Mouse (Mus musculus) C2C12 (cell line): ENCODE data around the gene Ldb3. TPM values are rescaled to one million over a fixed set of nuclear protein-coding genes. Genes with fewer than 3 reads are reported as not detected.
A peak's percentile ranks its signal among the peaks of the same experiment; 100 is the strongest.

Experiments
- H3K27me3 ChIP-seq: one replicate; pipeline ENCODE4 v1.6.1; 2011; ENCODE audit not compliant: control insufficient read depth, insufficient read depth, insufficient read length
- H3K36me3 ChIP-seq: one replicate; pipeline ENCODE4 v1.6.1; 2011; ENCODE audit not compliant: control insufficient read depth, insufficient read depth
- H3K4me3 ChIP-seq: one replicate; pipeline ENCODE4 v1.5.1; 2011; ENCODE audit warnings: mild to moderate bottlenecking, control low read depth; ENCODE audit not compliant: poor library complexity, insufficient read depth, severe bottlenecking
- H3K79me2 ChIP-seq: one replicate; pipeline ENCODE4 v1.6.1; 2011; ENCODE audit not compliant: control insufficient read depth, insufficient read depth
- H3K79me3 ChIP-seq: one replicate; pipeline ENCODE4 v1.6.1; 2011; ENCODE audit warnings: low read depth, control low read depth
- H3ac ChIP-seq: one replicate; pipeline ENCODE3; 2011; ENCODE audit warnings: low read depth; ENCODE audit not compliant: control insufficient read depth, insufficient read length
- CEBPB ChIP-seq: IDR thresholded peaks from one replicate; pipeline ENCODE4 v1.6.1; 2011; ENCODE audit warnings: low read depth, mild to moderate bottlenecking, control low read depth, moderate library complexity
- CTCF ChIP-seq: IDR thresholded peaks from one replicate; pipeline ENCODE4 v1.5.1; 2011; ENCODE audit not compliant: control insufficient read depth, insufficient read depth, insufficient read length
- FOSL1 ChIP-seq: IDR thresholded peaks from one replicate; pipeline ENCODE4 v1.8.0; 2011; ENCODE audit warnings: mild to moderate bottlenecking, low read length; ENCODE audit not compliant: poor library complexity, insufficient read depth, severe bottlenecking
- MAX ChIP-seq: IDR thresholded peaks from one replicate; pipeline ENCODE4 v1.6.1; 2011; ENCODE audit warnings: mild to moderate bottlenecking, control low read depth
- MYOD1 ChIP-seq: IDR thresholded peaks from one replicate; pipeline ENCODE4 v1.6.1; 2011; ENCODE audit warnings: low read depth; ENCODE audit not compliant: control insufficient read depth, insufficient read length
- MYOG ChIP-seq: IDR thresholded peaks from one replicate; pipeline ENCODE4 v1.6.1; 2011; ENCODE audit not compliant: control insufficient read depth, insufficient read length; ENCODE audit errors: extremely low read depth
- USF1 ChIP-seq: IDR thresholded peaks from one replicate; pipeline ENCODE4 v1.6.1; 2011; ENCODE audit warnings: low read depth, mild to moderate bottlenecking, control low read depth, moderate library complexity
- polyA plus RNA-seq: library from polyadenylated mRNA; unstranded; fragments of >200 nt; fragmentation: generic; extraction: Trizol; gene quantifications from one replicate; pipeline ENCODE4 v1.2.1, GENCODE M21; 2012; ENCODE audit warnings: missing spikeins

The Ldb3 gene
- polyA plus RNA-seq, 1 experiment, result 4.0 TPM

- TF ChIP-seq CTCF, result peak; percentile 79
- no peak for TF ChIP-seq USF1
- TF ChIP-seq FOSL1, result no peak
- TF ChIP-seq MYOD1, result no peak
- TF ChIP-seq MYOG, result no peak
- H3K79me2 ChIP-seq, result no peaks in the 10 kb centered on the region
- H3K79me3 ChIP-seq, result no peaks in the 10 kb centered on the region
- H3ac ChIP-seq, result no peak overlapping the region
- H3K36me3 ChIP-seq, result no peaks in the 10 kb centered on the region
- H3K4me3 ChIP-seq, result no peak overlapping the region
- no peaks in the 10 kb centered on the region for H3K27me3 ChIP-seq
Measured at GRCm38 (mm10) chr14:34574068-34574467, 14.4 kb downstream of the Ldb3 start.

- Histone ChIP-seq H3K79me3 (no peaks in the 10 kb centered on the region), H3K79me2 (no peaks in the 10 kb centered on the region), H3K4me3 (no peak overlapping the region), H3K27me3 (no peaks in the 10 kb centered on the region), H3K36me3 (no peaks in the 10 kb centered on the region), H3ac (no peak overlapping the region)
- TF ChIP-seq USF1, result no peak
- no peak for TF ChIP-seq MYOD1
- TF ChIP-seq MYOG, result no peak
- TF ChIP-seq CEBPB, result no peak
- TF ChIP-seq FOSL1, result no peak
- no peak for TF ChIP-seq CTCF
- TF ChIP-seq MAX, result no peak
Measured at GRCm38 (mm10) chr14:34573348-34573913, 15.1 kb downstream of the Ldb3 start.

- no peaks in the 10 kb centered on the region for H3K79me2 ChIP-seq
- no peak overlapping the region for H3K4me3 ChIP-seq
- no peak for TF ChIP-seq USF1
- no peak for TF ChIP-seq MAX
- TF ChIP-seq CEBPB, result no peak
- TF ChIP-seq CTCF, result no peak
- TF ChIP-seq FOSL1, result no peak
- no peak for TF ChIP-seq MYOD1
- TF ChIP-seq MYOG, result no peak
- H3K27me3 ChIP-seq, result no peaks in the 10 kb centered on the region
- H3ac ChIP-seq, result no peak overlapping the region
- H3K79me3 ChIP-seq, result no peaks in the 10 kb centered on the region
- no peaks in the 10 kb centered on the region for H3K36me3 ChIP-seq
Measured at GRCm38 (mm10) chr14:34571610-34572387, 16.7 kb downstream of the Ldb3 start.

GRCm38 (mm10) chr14:34570903-34571302 is 17.6 kb downstream of the Ldb3 start:
- H3K36me3 ChIP-seq, result no peaks in the 10 kb centered on the region
- no peak overlapping the region for H3K4me3 ChIP-seq
- H3K79me3 ChIP-seq, result no peaks in the 10 kb centered on the region
- no peaks in the 10 kb centered on the region for H3K27me3 ChIP-seq
- TF ChIP-seq USF1 (no peak), FOSL1 (no peak), CTCF (no peak), MYOD1 (no peak), MYOG (no peak), MAX (no peak), CEBPB (no peak)
- no peaks in the 10 kb centered on the region for H3K79me2 ChIP-seq
- H3ac ChIP-seq, result no peak overlapping the region

- TF ChIP-seq MYOD1, result no peak
- TF ChIP-seq CTCF, result peak; percentile 65
- Histone ChIP-seq H3ac (no peak overlapping the region), H3K79me3 (no peaks in the 10 kb centered on the region), H3K27me3 (no peaks in the 10 kb centered on the region), H3K36me3 (no peaks in the 10 kb centered on the region), H3K79me2 (no peaks in the 10 kb centered on the region), H3K4me3 (no peak overlapping the region)
Measured at GRCm38 (mm10) chr14:34570294-34570693, 18.2 kb downstream of the Ldb3 start.
